Mouse (Mus musculus) brain, embryonic 14.5 days (tissue): Measurements from ENCODE around the gene Frrs1l. TPM values are rescaled to one million over a fixed set of nuclear protein-coding genes. Genes with fewer than 3 reads are reported as not detected.

Experiments
- DNase-seq: peaks from one replicate; pipeline ENCODE4 v3.0.0-alpha.2; 2011; ENCODE audit warnings: low read depth
- CTCF ChIP-seq: fragments of 200-500 bp; IDR thresholded peaks from 2 replicates; pipeline ENCODE4 v1.5.1; 2012; ENCODE audit warnings: inconsistent platforms, mild to moderate bottlenecking, moderate library complexity, borderline replicate concordance; ENCODE audit not compliant: insufficient read depth, insufficient read length; ENCODE audit errors: extremely low read depth
- POLR2A ChIP-seq: fragments of 200-500 bp; IDR thresholded peaks from 2 replicates; pipeline ENCODE4 v1.6.1; 2012; ENCODE audit warnings: mild to moderate bottlenecking, inconsistent platforms, borderline replicate concordance; ENCODE audit not compliant: poor library complexity, insufficient read depth, insufficient read length, severe bottlenecking; ENCODE audit errors: extremely low read depth
- polyA plus RNA-seq: library from polyadenylated mRNA; depleted of rRNA; stranded (reverse); fragments of >200 nt; gene quantifications from 2 replicates; pipeline ENCODE4 v1.2.3, GENCODE M21; 2012; rRNA removed

Gene Frrs1l
- polyA plus RNA-seq, 1 experiment: 15.1 TPM

- TF ChIP-seq POLR2A (no peak), CTCF (no peak)
- DNase-seq: no peak
Observed at GRCm38 (mm10) chr4:56930312-56930711, 59.9 kb downstream of the Frrs1l start.

- no peak for DNase-seq
- TF ChIP-seq POLR2A: no peak
- TF ChIP-seq CTCF: no peak
Observed at GRCm38 (mm10) chr4:56926971-56927370, 63.2 kb downstream of the Frrs1l start.

GRCm38 (mm10) chr4:56922229-56922628, 68.0 kb downstream of the Frrs1l start:
- DNase-seq: no peak
- TF ChIP-seq CTCF (no peak), POLR2A (no peak)

GRCm38 (mm10) chr4:56915732-56916325, 74.4 kb downstream of the Frrs1l start:
- no peak for TF ChIP-seq POLR2A
- no peak for TF ChIP-seq CTCF
- DNase-seq: no peak

GRCm38 (mm10) chr4:56914761-56915160, 75.4 kb downstream of the Frrs1l start:
- no peak for DNase-seq
- no peak for TF ChIP-seq CTCF
- no peak for TF ChIP-seq POLR2A

GRCm38 (mm10) chr4:56914338-56914737, 75.9 kb downstream of the Frrs1l start:
- TF ChIP-seq POLR2A (no peak), CTCF (no peak)

GRCm38 (mm10) chr4:56912382-56913001, 77.7 kb downstream of the Frrs1l start:
- no peak for DNase-seq
- TF ChIP-seq POLR2A: no peak

More at GRCm38 (mm10) chr4:56914338-56914737, 75.9 kb downstream of the Frrs1l start:
- no peak for DNase-seq

GRCm38 (mm10) chr4:56909568-56909967, 80.6 kb downstream of the Frrs1l start:
- no peak for DNase-seq
- no peak for TF ChIP-seq POLR2A
- TF ChIP-seq CTCF: no peak

- no peak for DNase-seq
- TF ChIP-seq POLR2A: no peak
Observed at GRCm38 (mm10) chr4:56907671-56908070, 82.5 kb downstream of the Frrs1l start.

Other genes starting within 250 kb of the Frrs1l start
- gene Actl7b, start 248.9 kb downstream of the Frrs1l start, polyA plus RNA-seq: 0.26 and 0.28 TPM in 2 replicates
- not detected in 2 replicates for gene Actl7a, start 247.0 kb downstream of the Frrs1l start, polyA plus RNA-seq
- 79.2 and 82.1 TPM in 2 replicates for gene Elp1, start 188.1 kb downstream of the Frrs1l start, polyA plus RNA-seq
- gene Fam206a, start 188.0 kb downstream of the Frrs1l start, polyA plus RNA-seq: 8.2 and 13.3 TPM in 2 replicates
- 17.7 and 22.2 TPM in 2 replicates for gene Ctnnal1, start 125.2 kb downstream of the Frrs1l start, polyA plus RNA-seq
- gene Tmem245, start 43.0 kb downstream of the Frrs1l start, polyA plus RNA-seq: 9.8 and 11.4 TPM in 2 replicates
- gene Epb41l4b, start 153.0 kb upstream of the Frrs1l start, polyA plus RNA-seq: 5.3 and 8.7 TPM in 2 replicates